Mouse (Mus musculus) thymus, adult 2 months (tissue): Measurements from ENCODE around the gene Slc25a10. TPM values are rescaled to one million over a fixed set of nuclear protein-coding genes. Genes with fewer than 3 reads are reported as not detected.

Experiments used
- DNase-seq: peaks from one replicate; pipeline ENCODE4 v3.0.0; 2021
- H3K27ac ChIP-seq: fragments of 200-500 bp; 2 replicates; pipeline ENCODE4 v1.5.1; 2012; ENCODE audit warnings: low read length, control low read depth; ENCODE audit not compliant: control insufficient read depth, insufficient read depth
- H3K27me3 ChIP-seq: fragments of 200-500 bp; 2 replicates; pipeline ENCODE4 v1.6.1; 2012; ENCODE audit warnings: mild to moderate bottlenecking, low read length, moderate library complexity, mixed read lengths; ENCODE audit not compliant: control insufficient read depth, insufficient read depth
- H3K36me3 ChIP-seq: fragments of 200-500 bp; 2 replicates; pipeline ENCODE4 v1.6.1; 2012; ENCODE audit warnings: mild to moderate bottlenecking, low read length, moderate library complexity; ENCODE audit not compliant: control insufficient read depth, insufficient read depth
- H3K4me1 ChIP-seq: fragments of 200-500 bp; replicated peaks from 2 replicates; pipeline ENCODE4 v1.6.1; 2012; ENCODE audit warnings: low read length; ENCODE audit not compliant: control insufficient read depth, insufficient read depth
- H3K4me3 ChIP-seq: fragments of 200-500 bp; 2 replicates; pipeline ENCODE4 v1.5.1; 2012; ENCODE audit warnings: mild to moderate bottlenecking, low read length, control low read depth, moderate library complexity; ENCODE audit not compliant: control insufficient read depth, insufficient read depth
- CTCF ChIP-seq: fragments of 200-500 bp; IDR thresholded peaks from 2 replicates; pipeline ENCODE4 v1.5.1; 2012; ENCODE audit warnings: mild to moderate bottlenecking, control low read depth, low read length, moderate library complexity, borderline replicate concordance; ENCODE audit not compliant: control insufficient read depth, poor library complexity, insufficient read depth; ENCODE audit errors: extremely low read depth
- POLR2A ChIP-seq: fragments of 200-500 bp; IDR thresholded peaks from 2 replicates; pipeline ENCODE4 v1.6.1; 2012; ENCODE audit warnings: mild to moderate bottlenecking, low read length, control low read depth, moderate library complexity; ENCODE audit not compliant: control insufficient read depth, poor library complexity, insufficient read depth; ENCODE audit errors: extremely low read depth
- WGBS: fragments of 180-500 bp; shearing (Covaris S2); methylation state at CpG from one replicate; pipeline ENCODE4 v1.1.7; 2018; 5-methylcytosine and 5-hydroxymethylcytosine counted together
- polyA plus RNA-seq: library from polyadenylated mRNA; depleted of rRNA; stranded (reverse); fragments of >200 nt; gene quantifications from 2 replicates; pipeline ENCODE4 v1.2.3, GENCODE M21; 2012

Gene Slc25a10
- polyA plus RNA-seq, 1 experiment = 102 TPM

DNA sequence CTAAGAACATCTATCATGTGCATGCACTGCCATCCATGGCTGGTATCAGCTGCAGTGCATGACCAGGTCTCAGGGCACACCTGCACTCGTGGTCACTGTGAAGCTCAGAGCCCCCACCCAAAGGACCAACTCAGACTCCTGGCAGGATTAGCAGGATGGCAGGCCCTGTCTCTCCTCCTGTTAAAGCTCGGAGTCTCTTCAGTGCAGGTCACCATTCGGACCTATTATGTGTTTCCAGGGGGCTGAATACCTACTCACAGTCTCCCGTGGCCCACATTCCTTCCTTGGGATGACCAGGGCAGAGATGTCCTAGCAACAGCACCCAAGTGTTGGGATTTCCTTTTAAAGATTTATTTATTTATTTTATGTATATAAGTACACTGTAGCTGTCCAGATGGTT, 25.5 kb downstream of the Slc25a10 start:
- H3K4me1 ChIP-seq = no peaks in the 10 kb centered on the region

DNA sequence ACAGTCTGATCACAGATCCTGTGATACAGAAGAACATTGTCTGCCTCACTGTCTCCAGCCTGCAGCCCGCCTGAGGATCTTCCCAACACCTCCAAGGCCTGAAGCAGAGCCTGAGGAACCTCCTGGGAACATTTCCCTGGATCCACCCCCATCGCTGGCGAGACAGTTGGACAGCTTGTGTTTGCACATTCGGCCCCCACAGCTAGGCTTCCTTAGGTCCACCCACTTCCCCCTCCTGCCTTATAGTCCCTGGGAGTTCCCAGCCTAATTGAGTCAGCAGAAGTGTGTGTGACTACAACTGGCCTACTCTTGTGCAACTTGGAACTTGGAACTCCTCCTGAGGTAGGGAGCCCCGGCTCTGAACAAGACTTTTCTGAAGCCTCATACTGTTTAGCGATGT, 26.4 kb downstream of the Slc25a10 start:
- DNase-seq = no peak
- WGBS = 65% methylated on average over 6 of the region's 6 CpGs

More for the DNA sequence above, 25.5 kb downstream of the Slc25a10 start:
- no peak for DNase-seq
- TF ChIP-seq POLR2A (no peak), CTCF (no peak)
- Histone ChIP-seq H3K27me3 (no peaks in the 10 kb centered on the region), H3K4me3 (no peak overlapping the region), H3K36me3 (no peaks in the 10 kb centered on the region), H3K27ac (no peak overlapping the region)
- WGBS = 94% methylated on average over 4 of the region's 4 CpGs

GRCm38 (mm10) chr11:120518558-120518957, 26.9 kb downstream of the Slc25a10 start:
- TF ChIP-seq CTCF = no peak
- no peak for TF ChIP-seq POLR2A
- Histone ChIP-seq H3K36me3 (no peaks in the 10 kb centered on the region), H3K27ac (no peak overlapping the region), H3K4me1 (no peaks in the 10 kb centered on the region), H3K4me3 (no peak overlapping the region), H3K27me3 (no peaks in the 10 kb centered on the region)
- no peak for DNase-seq
- WGBS = 79% methylated on average over 6 of the region's 6 CpGs

More for the DNA sequence above, 26.4 kb downstream of the Slc25a10 start:
- no peak overlapping the region for H3K27ac ChIP-seq
- TF ChIP-seq POLR2A (no peak), CTCF (no peak)
- no peaks in the 10 kb centered on the region for H3K36me3 ChIP-seq
- no peak overlapping the region for H3K4me3 ChIP-seq
- no peaks in the 10 kb centered on the region for H3K27me3 ChIP-seq
- H3K4me1 ChIP-seq = no peaks in the 10 kb centered on the region

DNA sequence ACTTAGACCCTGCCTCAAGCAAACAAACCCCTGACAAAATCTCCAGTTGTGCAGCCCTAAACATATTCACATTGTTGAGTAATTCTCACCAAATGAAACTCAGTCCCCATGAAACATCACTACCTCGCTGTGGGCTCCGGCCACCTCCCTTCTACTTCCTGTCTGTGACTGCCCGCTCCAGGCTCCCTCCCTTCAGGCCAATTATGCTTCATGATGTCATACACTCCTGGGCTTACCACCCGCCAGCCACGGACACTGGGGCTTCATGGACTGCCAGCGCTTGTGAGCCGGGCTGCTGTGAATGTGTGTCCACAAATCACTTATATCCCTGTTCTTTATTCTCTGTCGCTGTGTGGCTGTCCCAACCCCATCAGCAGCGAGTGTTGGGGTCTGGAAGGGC, 28.1 kb downstream of the Slc25a10 start:
- no peak for DNase-seq
- Histone ChIP-seq H3K4me3 (no peak overlapping the region), H3K27me3 (no peaks in the 10 kb centered on the region), H3K4me1 (no peaks in the 10 kb centered on the region), H3K36me3 (no peaks in the 10 kb centered on the region), H3K27ac (no peak overlapping the region)
- 73% methylated on average over 9 of the region's 9 CpGs for WGBS
- no peak for TF ChIP-seq POLR2A
- no peak for TF ChIP-seq CTCF

DNA sequence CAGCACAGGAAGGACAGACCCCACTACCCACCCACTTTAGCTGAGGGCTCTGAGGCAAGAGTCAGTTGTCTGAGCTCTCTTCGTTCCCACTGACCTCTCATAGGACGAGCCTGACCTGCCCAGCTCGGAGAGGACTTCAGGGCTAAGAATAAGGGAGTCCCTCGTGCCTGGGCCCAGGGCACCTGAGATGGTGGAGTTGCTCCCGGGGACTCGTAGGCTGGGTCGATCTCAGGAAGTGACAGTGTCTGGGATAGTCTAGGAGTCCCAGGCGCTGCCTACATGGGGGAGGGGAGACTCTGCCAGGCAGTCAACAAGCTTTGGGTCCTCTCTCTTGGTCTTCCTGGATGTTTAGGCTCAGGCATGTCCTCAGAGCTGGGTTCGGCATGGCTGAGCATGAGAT, 28.9 kb downstream of the Slc25a10 start:
- WGBS = 87% methylated on average over 9 of the region's 9 CpGs
- no peak for DNase-seq
- H3K27me3 ChIP-seq = no peaks in the 10 kb centered on the region
- TF ChIP-seq CTCF = no peak
- TF ChIP-seq POLR2A = no peak
- no peaks in the 10 kb centered on the region for H3K36me3 ChIP-seq
- H3K4me3 ChIP-seq = no peak overlapping the region
- H3K4me1 ChIP-seq = no peaks in the 10 kb centered on the region
- no peak overlapping the region for H3K27ac ChIP-seq

DNA sequence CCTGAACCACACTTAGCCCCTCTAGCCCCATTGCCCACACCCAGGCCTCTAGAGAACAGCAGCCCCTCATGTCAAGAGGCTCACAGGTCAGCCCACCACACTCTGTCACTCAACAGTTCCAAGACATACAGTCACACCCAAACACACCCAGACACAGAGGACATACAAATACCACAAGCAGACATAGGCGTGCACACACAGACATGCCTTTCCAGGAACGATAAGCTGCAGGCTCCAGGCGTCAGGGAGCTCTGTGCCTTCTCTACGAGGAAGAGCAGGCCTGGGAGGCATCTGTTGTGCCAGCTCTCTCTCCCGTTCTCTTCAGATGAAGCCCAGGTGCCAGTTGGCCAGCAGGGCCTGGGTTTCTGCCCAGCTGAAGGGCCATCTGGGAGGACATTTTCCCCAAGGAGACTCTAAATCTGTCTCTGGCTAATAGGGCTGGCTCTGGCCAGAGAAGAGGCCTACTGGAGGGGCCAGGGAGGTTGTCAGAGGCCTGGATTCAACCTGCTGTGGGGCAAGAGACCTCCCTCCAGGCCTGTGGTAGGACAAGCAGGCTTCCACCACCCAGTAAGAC, 29.4 kb downstream of the Slc25a10 start:
- H3K4me3 ChIP-seq = no peak overlapping the region
- H3K36me3 ChIP-seq = no peaks in the 10 kb centered on the region
- 93% methylated on average over 5 of the region's 5 CpGs for WGBS
- no peak overlapping the region for H3K27ac ChIP-seq
- DNase-seq = no peak
- TF ChIP-seq POLR2A (no peak), CTCF (no peak)
- no peaks in the 10 kb centered on the region for H3K4me1 ChIP-seq
- no peaks in the 10 kb centered on the region for H3K27me3 ChIP-seq

DNA sequence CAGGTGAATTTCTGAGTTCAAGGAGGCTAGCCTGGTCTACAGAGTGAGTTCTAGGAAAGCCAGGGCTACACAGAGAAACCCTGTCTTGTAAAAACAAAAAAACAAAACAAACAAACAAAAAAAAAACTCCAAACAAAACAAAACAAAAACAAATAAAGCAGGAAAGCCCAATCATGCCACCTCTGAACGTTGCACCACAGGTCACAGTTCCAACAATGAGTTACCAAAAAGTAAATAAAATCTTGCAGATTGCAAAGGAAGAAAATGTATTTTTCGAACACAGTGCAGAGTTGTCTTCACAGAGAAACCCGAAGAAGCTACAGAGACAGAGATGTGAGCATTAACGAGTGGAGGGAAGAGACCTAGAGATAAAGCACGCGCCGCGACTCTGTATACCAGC, 30.9 kb downstream of the Slc25a10 start:
- H3K4me1 ChIP-seq = no peaks in the 10 kb centered on the region
- no peak for TF ChIP-seq CTCF
- no peak for TF ChIP-seq POLR2A
- 92% methylated on average over 8 of the region's 8 CpGs for WGBS

More for the DNA sequence above, 30.9 kb downstream of the Slc25a10 start:
- Histone ChIP-seq H3K27me3 (no peaks in the 10 kb centered on the region), H3K36me3 (no peaks in the 10 kb centered on the region), H3K27ac (no peak overlapping the region), H3K4me3 (no peak overlapping the region)
- DNase-seq = no peak
